Mouse (Mus musculus) forebrain, embryonic 16.5 days (tissue): ENCODE data around the gene Fbll1. TPM values are rescaled to one million over a fixed set of nuclear protein-coding genes. Genes with fewer than 3 reads are reported as not detected.
A peak's percentile ranks its signal among the peaks of the same experiment; 100 is the strongest.

Experiments used
- ATAC-seq: fragments of 200-750 bp; cut with Nextera tagmentation; 2 replicates; pipeline ENCODE4 v1.8.0; 2017; ENCODE audit warnings: mild to moderate bottlenecking, moderate library complexity
- H3K27ac ChIP-seq: fragments of 300-500 bp; sonication (generic); 2 replicates; pipeline ENCODE4 v1.5.1; 2014; ENCODE audit warnings: low read length, control low read depth
- H3K27me3 ChIP-seq: fragments of 300-500 bp; sonication (generic); replicated peaks from 2 replicates; pipeline ENCODE4 v1.6.1; 2014; ENCODE audit warnings: low read length; ENCODE audit not compliant: control insufficient read depth, insufficient read depth
- H3K36me3 ChIP-seq: fragments of 300-500 bp; sonication (generic); 2 replicates; pipeline ENCODE4 v1.6.1; 2014; ENCODE audit not compliant: control insufficient read depth, insufficient read depth
- H3K4me1 ChIP-seq: fragments of 300-500 bp; sonication (generic); replicated peaks from 2 replicates; pipeline ENCODE4 v1.6.1; 2014; ENCODE audit warnings: low read length; ENCODE audit not compliant: control insufficient read depth, insufficient read depth
- H3K4me2 ChIP-seq: fragments of 300-500 bp; sonication (generic); 2 replicates; pipeline ENCODE4 v1.6.1; 2014; ENCODE audit warnings: mild to moderate bottlenecking, low read length, control low read depth
- H3K4me3 ChIP-seq: fragments of 300-500 bp; sonication (generic); replicated peaks from 2 replicates; pipeline ENCODE4 v1.5.1; 2014; ENCODE audit warnings: mild to moderate bottlenecking, low read length, control low read depth
- H3K9ac ChIP-seq: fragments of 300-500 bp; sonication (generic); replicated peaks from 2 replicates; pipeline ENCODE4 v1.6.1; 2014; ENCODE audit warnings: low read depth, low read length, control low read depth
- H3K9me3 ChIP-seq: fragments of 300-500 bp; sonication (generic); 2 replicates; pipeline ENCODE4 v1.6.1; 2016; ENCODE audit warnings: low read length; ENCODE audit not compliant: control insufficient read depth
- WGBS: fragments of 180-500 bp; shearing (Covaris S2); extraction: QIAGEN DNeasy Blood & Tissue Kit; methylation state at CpG from one replicate; pipeline ENCODE4 v1.1.7; 2014; 5-methylcytosine and 5-hydroxymethylcytosine counted together
- microRNA counts: library from miRNA; unstranded; fragments of <30 nt; microRNA quantifications from one replicate; lab custom pipeline; 2016
- microRNA-seq: library from miRNA; unstranded; fragments of <30 nt; microRNA quantifications from one replicate; pipeline ENCODE4, GENCODE M21; 2017
- polyA plus RNA-seq: library from polyadenylated mRNA; unstranded; fragments of >200 nt; fragmentation: Nextera tagmentation; extraction: Ambion mirVana; gene quantifications from 2 replicates; pipeline ENCODE4 v1.2.1, GENCODE M21; 2015

Gene Fbll1
- polyA plus RNA-seq, 1 experiment from 2014 or later, result 13.1 TPM

DNA sequence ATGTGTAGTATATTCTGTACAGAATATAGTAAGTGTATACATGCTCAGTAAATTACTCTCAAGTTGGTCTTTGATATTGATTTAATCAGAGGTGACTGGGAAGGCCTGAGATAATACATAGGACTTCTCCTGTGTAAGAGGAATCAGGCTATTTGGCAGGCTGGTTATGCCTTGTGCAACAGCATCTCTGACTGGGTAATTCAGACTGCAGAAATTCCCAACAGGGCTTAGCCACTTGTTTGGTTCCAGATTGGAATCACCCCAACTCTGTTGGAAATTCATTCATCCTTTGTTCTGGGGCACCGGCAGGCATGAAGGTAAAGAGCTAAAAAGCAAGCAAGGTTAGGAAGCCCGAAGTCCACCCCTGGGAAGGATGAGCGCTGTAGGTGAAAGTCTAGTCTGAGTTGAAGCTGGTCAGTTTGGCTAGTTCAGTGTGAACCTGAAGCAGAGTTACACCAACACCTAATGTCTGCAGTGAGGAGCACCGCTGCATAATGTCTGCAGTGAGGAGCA is 43.7 kb downstream of the Fbll1 start:
- Histone ChIP-seq H3K4me1 (no peaks in the 10 kb centered on the region), H3K4me3 (no peak overlapping the region), H3K27me3 (no peaks in the 10 kb centered on the region), H3K4me2 (no peak overlapping the region), H3K9me3 (no peaks in the 10 kb centered on the region), H3K9ac (no peak overlapping the region), H3K27ac (no peak overlapping the region), H3K36me3 (no peaks in the 10 kb centered on the region)
- 61% methylated on average over 4 of the region's 4 CpGs for WGBS
- ATAC-seq, result no peak

DNA sequence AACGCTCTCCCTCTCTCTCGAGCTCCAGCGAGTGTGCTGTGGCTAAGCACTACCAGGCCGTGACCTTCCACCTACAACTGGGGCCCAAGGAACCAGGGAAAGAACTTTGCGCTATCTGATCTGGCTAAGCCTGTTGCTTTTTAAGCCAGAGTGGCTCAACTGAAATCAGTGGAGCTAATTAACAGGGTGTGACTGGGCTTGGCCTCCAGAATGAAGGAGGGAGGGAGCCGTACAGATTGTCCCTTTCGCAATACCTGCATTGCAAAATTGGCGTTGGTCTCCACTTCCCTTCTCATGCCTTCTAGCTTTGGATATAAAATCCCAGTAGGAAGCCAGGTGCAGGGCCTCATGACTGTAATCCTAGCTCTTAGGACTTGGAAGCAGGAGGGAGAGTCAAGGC is 48.1 kb downstream of the Fbll1 start:
- WGBS, result 82% methylated on average over 8 of the region's 8 CpGs
- Histone ChIP-seq H3K27ac (no peak overlapping the region), H3K4me2 (no peak overlapping the region), H3K27me3 (no peaks in the 10 kb centered on the region), H3K4me1 (no peaks in the 10 kb centered on the region), H3K9me3 (no peaks in the 10 kb centered on the region), H3K36me3 (no peaks in the 10 kb centered on the region), H3K9ac (no peak overlapping the region), H3K4me3 (no peak overlapping the region)
- no peak for ATAC-seq

MicroRNAs within 50 kb of the gene (microRNA counts, 519-probe panel; counts per million panel counts)
- 3,916 counts per million, percentile 93 among the panel's probes with 10 or more counts for microRNA mmu-miR-103 (lab: Ali Mortazavi, UCI)

Small RNA genes lying within 50 kb of the gene (microRNA-seq; reads per million reads assigned to microRNA genes)
- 4.6 reads per million, percentile 20 among the genes with 10 or more reads in this experiment for gene Mir103-1

Other genes with a start within 250 kb of the Fbll1 start
- 24.4 and 28.8 TPM in 2 replicates for gene Pank3, start 29.4 kb downstream of the Fbll1 start, polyA plus RNA-seq
- 73.1 and 76.2 TPM in 2 replicates for gene Rars, start 35.6 kb upstream of the Fbll1 start, polyA plus RNA-seq
- gene Wwc1, start 181.6 kb upstream of the Fbll1 start, polyA plus RNA-seq, result 10.2 and 14.9 TPM in 2 replicates